Mouse (Mus musculus) intestine, postnatal 0 days (tissue): ENCODE data around the gene Ntn5. TPM values are rescaled to one million over a fixed set of nuclear protein-coding genes. Genes with fewer than 3 reads are reported as not detected.

Source experiments
- ATAC-seq: fragments of 200-750 bp; cut with Nextera tagmentation; 2 replicates; pipeline ENCODE4 v1.8.0; 2017; ENCODE audit warnings: mild to moderate bottlenecking, moderate TSS enrichment, moderate library complexity
- H3K27ac ChIP-seq: fragments of 300-500 bp; sonication (generic); 2 replicates; pipeline ENCODE4 v1.5.1; 2014; ENCODE audit warnings: mild to moderate bottlenecking, low read depth, low read length, moderate library complexity
- H3K27me3 ChIP-seq: fragments of 300-500 bp; sonication (generic); replicated peaks from 2 replicates; pipeline ENCODE4 v1.6.1; 2014; ENCODE audit warnings: low read length, mixed read lengths; ENCODE audit not compliant: control insufficient read depth, insufficient read depth
- H3K36me3 ChIP-seq: fragments of 300-500 bp; sonication (generic); 2 replicates; pipeline ENCODE4 v1.6.1; 2014; ENCODE audit warnings: mild to moderate bottlenecking, moderate library complexity; ENCODE audit not compliant: control insufficient read depth, insufficient read depth
- H3K4me1 ChIP-seq: fragments of 300-500 bp; sonication (generic); replicated peaks from 2 replicates; pipeline ENCODE4 v1.6.1; 2014; ENCODE audit warnings: antibody characterized with exemption, low read length, mixed read lengths; ENCODE audit not compliant: control insufficient read depth, insufficient read depth
- H3K4me2 ChIP-seq: fragments of 300-500 bp; sonication (generic); replicated peaks from 2 replicates; pipeline ENCODE4 v1.6.1; 2014; ENCODE audit warnings: low read depth, mild to moderate bottlenecking, moderate library complexity
- H3K4me3 ChIP-seq: fragments of 300-500 bp; sonication (generic); 2 replicates; pipeline ENCODE4 v1.5.1; 2014; ENCODE audit warnings: low read depth, low read length
- H3K9ac ChIP-seq: fragments of 300-500 bp; sonication (generic); 2 replicates; pipeline ENCODE4 v1.6.1; 2014; ENCODE audit warnings: mild to moderate bottlenecking, low read depth, low read length
- H3K9me3 ChIP-seq: fragments of 300-500 bp; sonication (generic); 2 replicates; pipeline ENCODE4 v1.6.1; 2016; ENCODE audit warnings: mixed run types; ENCODE audit not compliant: control insufficient read depth
- CTCF ChIP-seq: sonication (generic); IDR thresholded peaks from 2 replicates; pipeline ENCODE4 v1.5.1; 2016; ENCODE audit warnings: low read depth, mild to moderate bottlenecking, control low read depth, antibody characterized with exemption, moderate library complexity
- WGBS: fragments of 180-500 bp; shearing (Covaris S2); extraction: QIAGEN DNeasy Blood & Tissue Kit; methylation state at CpG from one replicate; pipeline ENCODE4 v1.1.7; 2014; 5-methylcytosine and 5-hydroxymethylcytosine counted together
- polyA plus RNA-seq: library from polyadenylated mRNA; unstranded; fragments of >200 nt; fragmentation: Nextera tagmentation; extraction: Ambion mirVana; gene quantifications from 2 replicates; pipeline ENCODE4 v1.2.1, GENCODE M21; 2015

Gene Ntn5
- polyA plus RNA-seq, 1 experiment from 2014 or later: 0.10 TPM

GRCm38 (mm10) chr7:45739162-45739763 is 55.4 kb downstream of the Ntn5 start:
- H3K4me1 ChIP-seq: no peaks in the 10 kb centered on the region
- H3K9me3 ChIP-seq: no peaks in the 10 kb centered on the region
- 8% methylated on average over 9 of the region's 9 CpGs for WGBS
- H3K27ac ChIP-seq: no peak overlapping the region
- no peaks in the 10 kb centered on the region for H3K36me3 ChIP-seq
- H3K27me3 ChIP-seq: no peaks in the 10 kb centered on the region
- no peak overlapping the region for H3K4me2 ChIP-seq
- no peak overlapping the region for H3K4me3 ChIP-seq
- peak; percentile 74 for ATAC-seq
- H3K9ac ChIP-seq: no peak overlapping the region
- TF ChIP-seq CTCF: peak; percentile 91

DNA sequence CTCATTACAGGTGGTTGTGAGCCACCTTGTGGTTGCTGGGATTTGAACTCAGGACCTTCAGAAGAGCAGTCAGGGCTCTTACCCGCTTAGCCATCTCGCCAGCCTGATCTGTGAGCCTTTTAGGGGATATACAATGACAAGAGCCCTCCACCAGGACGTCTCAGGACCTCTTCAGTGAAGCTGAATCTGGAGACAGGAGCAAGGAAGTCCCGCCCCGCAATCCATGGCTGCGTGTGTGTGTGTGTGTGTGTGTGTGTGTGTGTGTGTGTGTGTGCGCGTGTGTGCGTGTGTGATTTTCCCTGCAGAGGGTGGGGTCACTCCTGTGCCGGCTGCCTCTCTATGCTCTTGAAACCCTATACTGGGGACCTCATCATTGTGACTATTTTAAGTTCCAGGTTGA is 56.0 kb downstream of the Ntn5 start:
- H3K4me2 ChIP-seq: no peak overlapping the region
- H3K4me1 ChIP-seq: no peaks in the 10 kb centered on the region
- no peak overlapping the region for H3K27ac ChIP-seq
- 66% methylated on average over 10 of the region's 10 CpGs for WGBS
- H3K4me3 ChIP-seq: no peak overlapping the region
- H3K27me3 ChIP-seq: no peaks in the 10 kb centered on the region
- no peak overlapping the region for H3K9ac ChIP-seq
- H3K9me3 ChIP-seq: no peaks in the 10 kb centered on the region
- H3K36me3 ChIP-seq: no peaks in the 10 kb centered on the region
- TF ChIP-seq CTCF: no peak
- ATAC-seq: no peak

DNA sequence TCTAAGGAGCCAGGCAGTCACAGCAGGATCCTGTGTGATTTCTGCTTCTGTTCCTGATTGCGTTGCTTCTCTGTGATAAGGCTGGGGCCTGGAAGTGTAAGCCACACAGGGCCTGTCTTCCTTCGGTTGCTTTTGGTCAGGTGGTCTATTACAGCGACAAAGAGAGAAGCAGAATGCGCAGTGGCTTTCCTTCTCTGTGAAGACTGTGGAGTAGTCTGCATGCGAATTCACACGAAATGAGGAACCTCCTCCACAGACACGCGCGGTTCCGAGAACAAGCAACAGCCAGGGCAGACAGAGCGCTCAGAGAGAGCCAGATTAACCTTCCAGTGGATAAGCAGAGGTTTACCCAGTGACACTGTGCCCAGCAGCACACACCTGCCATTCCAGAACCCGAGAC is 57.5 kb downstream of the Ntn5 start:
- Histone ChIP-seq H3K9ac (no peak overlapping the region), H3K4me2 (no peak overlapping the region), H3K4me1 (no peaks in the 10 kb centered on the region), H3K27me3 (no peaks in the 10 kb centered on the region), H3K4me3 (no peak overlapping the region), H3K9me3 (no peaks in the 10 kb centered on the region), H3K36me3 (no peaks in the 10 kb centered on the region), H3K27ac (no peak overlapping the region)
- ATAC-seq: no peak
- WGBS: 81% methylated on average over 12 of the region's 12 CpGs
- no peak for TF ChIP-seq CTCF

DNA sequence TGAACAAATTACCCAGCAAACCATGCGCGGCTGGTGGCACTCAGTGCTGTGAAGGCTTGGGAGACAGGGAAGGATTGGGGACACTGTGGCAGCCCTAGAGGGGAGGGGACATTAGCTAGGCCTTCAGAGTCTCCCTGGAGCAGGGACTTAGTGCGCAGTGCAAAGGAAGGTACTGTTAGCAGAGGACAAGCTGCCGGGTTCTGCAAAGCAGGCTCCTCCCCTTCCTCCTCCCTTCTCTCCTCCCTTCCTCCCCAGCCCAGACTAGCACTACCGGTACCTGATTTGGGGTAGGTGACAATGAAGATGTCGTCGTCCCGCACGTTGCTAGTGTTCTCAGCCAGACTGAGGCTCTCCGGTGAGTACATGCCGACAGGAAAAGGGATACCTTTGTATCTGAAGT is 58.0 kb downstream of the Ntn5 start:
- TF ChIP-seq CTCF: no peak
- H3K4me2 ChIP-seq: peak overlapping the region; percentile 45
- H3K9me3 ChIP-seq: no peaks in the 10 kb centered on the region
- 36% methylated on average over 11 of the region's 11 CpGs for WGBS
- H3K27me3 ChIP-seq: no peaks in the 10 kb centered on the region
- H3K9ac ChIP-seq: no peak overlapping the region
- H3K36me3 ChIP-seq: no peaks in the 10 kb centered on the region
- no peaks in the 10 kb centered on the region for H3K4me1 ChIP-seq
- H3K27ac ChIP-seq: no peak overlapping the region
- no peak for ATAC-seq
- no peak overlapping the region for H3K4me3 ChIP-seq

DNA sequence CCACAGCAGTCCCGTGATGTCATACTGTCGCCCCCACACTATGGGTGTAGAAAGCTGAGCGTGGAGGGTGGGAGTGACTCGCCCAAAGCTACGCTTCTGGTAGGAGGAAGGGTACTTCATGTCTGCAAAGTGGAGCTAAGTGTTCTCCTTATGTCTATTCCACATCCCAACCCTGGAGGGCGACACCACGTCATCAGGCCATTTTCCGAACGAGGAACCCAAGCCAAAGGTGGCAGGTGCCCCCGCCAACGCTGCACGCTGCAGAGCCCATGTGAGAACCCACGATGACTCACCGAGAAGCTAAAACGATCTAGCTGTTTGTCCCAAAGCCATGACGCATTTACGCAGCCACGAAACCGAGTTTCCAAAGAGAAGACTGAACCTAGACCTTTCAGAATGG is 58.5 kb downstream of the Ntn5 start:
- Histone ChIP-seq H3K27ac (no peak overlapping the region), H3K9ac (no peak overlapping the region), H3K4me2 (peak overlapping the region; percentile 45), H3K36me3 (no peaks in the 10 kb centered on the region), H3K4me3 (no peak overlapping the region), H3K4me1 (no peaks in the 10 kb centered on the region), H3K27me3 (no peaks in the 10 kb centered on the region), H3K9me3 (no peaks in the 10 kb centered on the region)
- TF ChIP-seq CTCF: peak; percentile 59
- 32% methylated on average over 19 of the region's 19 CpGs for WGBS
- ATAC-seq: no peak

Other genes with a start within 250 kb of the Ntn5 start
- gene Gys1, start 249.2 kb upstream of the Ntn5 start, polyA plus RNA-seq: 10.4 and 10.6 TPM in 2 replicates
- gene Ruvbl2, start 245.9 kb upstream of the Ntn5 start, polyA plus RNA-seq: 35.6 and 38.6 TPM in 2 replicates
- gene Ftl1, start 224.1 kb upstream of the Ntn5 start, polyA plus RNA-seq: 13,232 and 14,059 TPM in 2 replicates
- gene Bax, start 217.1 kb upstream of the Ntn5 start, polyA plus RNA-seq: 173 and 180 TPM in 2 replicates
- 0.65 and 0.78 TPM in 2 replicates for gene Tulp2, start 202.1 kb upstream of the Ntn5 start, polyA plus RNA-seq
- not detected in 2 replicates for gene Gm45808, start 197.2 kb upstream of the Ntn5 start, polyA plus RNA-seq
- 1.1 and 1.2 TPM in 2 replicates for gene Dhdh, start 195.2 kb upstream of the Ntn5 start, polyA plus RNA-seq
- gene Nucb1, start 173.6 kb upstream of the Ntn5 start, polyA plus RNA-seq: 199 and 218 TPM in 2 replicates
- gene Ppp1r15a, start 157.8 kb upstream of the Ntn5 start, polyA plus RNA-seq: 7.4 and 9.0 TPM in 2 replicates
- 0.80 and 1.6 TPM in 2 replicates for gene Plekha4, start 157.7 kb upstream of the Ntn5 start, polyA plus RNA-seq
- gene Hsd17b14, start 129.1 kb upstream of the Ntn5 start, polyA plus RNA-seq: 0.73 and 1.2 TPM in 2 replicates
- gene Bcat2, start 113.9 kb upstream of the Ntn5 start, polyA plus RNA-seq: 17.7 and 18.6 TPM in 2 replicates
- not detected in 2 replicates for gene Fgf21, start 68.5 kb upstream of the Ntn5 start, polyA plus RNA-seq
- 0.05 and 0.23 TPM in 2 replicates for gene Fut1, start 66.7 kb upstream of the Ntn5 start, polyA plus RNA-seq
- 0.08 TPM in 2 replicates for gene Izumo1, start 62.2 kb upstream of the Ntn5 start, polyA plus RNA-seq
- 5.7 and 6.1 TPM in 2 replicates for gene Rasip1, start 56.5 kb upstream of the Ntn5 start, polyA plus RNA-seq
- 2.8 and 3.7 TPM in 2 replicates for gene Mamstr, start 44.0 kb upstream of the Ntn5 start, polyA plus RNA-seq
- gene Fut2, start 17.6 kb upstream of the Ntn5 start, polyA plus RNA-seq: 2.9 and 3.6 TPM in 2 replicates
- 0.08 and 0.25 TPM in 2 replicates for gene Sec1, start 10.4 kb downstream of the Ntn5 start, polyA plus RNA-seq
- gene Car11, start 15.8 kb downstream of the Ntn5 start, polyA plus RNA-seq: 2.1 and 2.7 TPM in 2 replicates
- 6.9 and 8.6 TPM in 2 replicates for gene Dbp, start 21.1 kb downstream of the Ntn5 start, polyA plus RNA-seq
- 708 and 740 TPM in 2 replicates for gene Rpl18, start 31.4 kb downstream of the Ntn5 start, polyA plus RNA-seq
- gene Sphk2, start 34.0 kb downstream of the Ntn5 start, polyA plus RNA-seq: 55.1 and 55.9 TPM in 2 replicates
- gene Fam83e, start 37.2 kb downstream of the Ntn5 start, polyA plus RNA-seq: 16.6 and 16.7 TPM in 2 replicates
- 0.17 and 0.22 TPM in 2 replicates for gene Spaca4, start 41.8 kb downstream of the Ntn5 start, polyA plus RNA-seq
- gene Lmtk3, start 99.7 kb downstream of the Ntn5 start, polyA plus RNA-seq: 0.08 and 0.29 TPM in 2 replicates
- gene Sult2b1, start 100.6 kb downstream of the Ntn5 start, polyA plus RNA-seq: 36.7 and 37.1 TPM in 2 replicates
- 61.9 and 66.4 TPM in 2 replicates for gene Cyth2, start 130.6 kb downstream of the Ntn5 start, polyA plus RNA-seq
- 0.10 and 0.27 TPM in 2 replicates for gene Kcnj14, start 140.8 kb downstream of the Ntn5 start, polyA plus RNA-seq
- gene Grwd1, start 146.9 kb downstream of the Ntn5 start, polyA plus RNA-seq: 16.4 and 16.6 TPM in 2 replicates
- gene Kdelr1, start 188.8 kb downstream of the Ntn5 start, polyA plus RNA-seq: 99.6 and 107 TPM in 2 replicates
- gene Grin2d, start 194.4 kb downstream of the Ntn5 start, polyA plus RNA-seq: 0.66 and 1.1 TPM in 2 replicates
- gene Syngr4, start 212.7 kb downstream of the Ntn5 start, polyA plus RNA-seq: 0.72 and 0.75 TPM in 2 replicates
- gene Tmem143, start 212.9 kb downstream of the Ntn5 start, polyA plus RNA-seq: 6.8 and 7.4 TPM in 2 replicates
- gene Emp3, start 237.4 kb downstream of the Ntn5 start, polyA plus RNA-seq: 82.4 and 83.3 TPM in 2 replicates
- gene Ccdc114, start 240.1 kb downstream of the Ntn5 start, polyA plus RNA-seq: 2.9 and 3.3 TPM in 2 replicates